Mouse (Mus musculus): ENCODE measurements at regions not wholly inside any gene's neighbourhood (a gene's known extent, or its start where the extent isn't known, plus 50 kb on each side); places are given as distances from the start of the nearest gene placed in this dataset.

GRCm38 (mm10) chr10:111558675-111559340 lies 52.7 kb downstream of the Phlda1 start:
- DNase-seq (ENCODE audit: low spot score), result no peak

- no peak for DNase-seq (ENCODE audit: low spot score)
Observed at GRCm38 (mm10) chr10:111559341-111560246, 53.5 kb downstream of the Phlda1 start.

GRCm38 (mm10) chr10:111562628-111563027 lies 56.5 kb downstream of the Phlda1 start:
- no peak for DNase-seq (ENCODE audit: low spot score)

GRCm38 (mm10) chr10:111566873-111567381 lies 60.8 kb downstream of the Phlda1 start:
- DNase-seq (ENCODE audit: low spot score), result no peak

GRCm38 (mm10) chr10:111570501-111571258 lies 64.6 kb downstream of the Phlda1 start:
- DNase-seq (ENCODE audit: low spot score), result no peak

- no peak for DNase-seq (ENCODE audit: low spot score)
Observed at GRCm38 (mm10) chr10:111574231-111574630, 68.1 kb downstream of the Phlda1 start.

- DNase-seq (ENCODE audit: low spot score), result no peak
Observed at GRCm38 (mm10) chr10:111574812-111575211, 68.7 kb downstream of the Phlda1 start.

- no peak for DNase-seq (ENCODE audit: low spot score)
Observed at GRCm38 (mm10) chr10:111575256-111575655, 69.2 kb downstream of the Phlda1 start.

- DNase-seq (ENCODE audit: low spot score), result no peak
Observed at GRCm38 (mm10) chr10:111575926-111576325, 69.8 kb downstream of the Phlda1 start.

- DNase-seq (ENCODE audit: low spot score), result no peak
Observed at GRCm38 (mm10) chr10:111576395-111577069, 70.4 kb downstream of the Phlda1 start.

- DNase-seq (ENCODE audit: low spot score), result no peak
Observed at GRCm38 (mm10) chr10:111578536-111578935, 72.5 kb downstream of the Phlda1 start.

GRCm38 (mm10) chr10:111579481-111579880 lies 73.4 kb downstream of the Phlda1 start:
- no peak for DNase-seq (ENCODE audit: low spot score)

- no peak for DNase-seq (ENCODE audit: low spot score)
Observed at GRCm38 (mm10) chr10:111580401-111581100, 74.5 kb downstream of the Phlda1 start.

GRCm38 (mm10) chr10:111581847-111582246 lies 75.8 kb downstream of the Phlda1 start:
- DNase-seq (ENCODE audit: low spot score), result no peak

GRCm38 (mm10) chr10:111582321-111583123 lies 76.4 kb downstream of the Phlda1 start:
- DNase-seq (ENCODE audit: low spot score), result no peak

- no peak for DNase-seq (ENCODE audit: low spot score)
Observed at GRCm38 (mm10) chr10:111583124-111583743, 77.1 kb downstream of the Phlda1 start.

- DNase-seq (ENCODE audit: low spot score), result no peak
Observed at GRCm38 (mm10) chr10:111583744-111584152, 77.7 kb downstream of the Phlda1 start.

- peak; percentile 40 for DNase-seq (ENCODE audit: low spot score)
Observed at GRCm38 (mm10) chr10:111587891-111588611, 82.0 kb downstream of the Phlda1 start.

- no peak for DNase-seq (ENCODE audit: low spot score)
Observed at GRCm38 (mm10) chr10:111589186-111589585, 83.1 kb downstream of the Phlda1 start.
